Mouse (Mus musculus) stomach, postnatal 0 days (tissue): ENCODE data around the gene Arhgap10.

Experiments used
- CTCF ChIP-seq: IDR thresholded peaks from 2 replicates; pipeline ENCODE4 v1.5.1; 2016; ENCODE audit warnings: antibody characterized with exemption, low read depth, mild to moderate bottlenecking, moderate library complexity
- EP300 ChIP-seq: optimal IDR thresholded peaks from 2 replicates; pipeline ENCODE3; 2016; ENCODE audit warnings: antibody characterized with exemption

DNA sequence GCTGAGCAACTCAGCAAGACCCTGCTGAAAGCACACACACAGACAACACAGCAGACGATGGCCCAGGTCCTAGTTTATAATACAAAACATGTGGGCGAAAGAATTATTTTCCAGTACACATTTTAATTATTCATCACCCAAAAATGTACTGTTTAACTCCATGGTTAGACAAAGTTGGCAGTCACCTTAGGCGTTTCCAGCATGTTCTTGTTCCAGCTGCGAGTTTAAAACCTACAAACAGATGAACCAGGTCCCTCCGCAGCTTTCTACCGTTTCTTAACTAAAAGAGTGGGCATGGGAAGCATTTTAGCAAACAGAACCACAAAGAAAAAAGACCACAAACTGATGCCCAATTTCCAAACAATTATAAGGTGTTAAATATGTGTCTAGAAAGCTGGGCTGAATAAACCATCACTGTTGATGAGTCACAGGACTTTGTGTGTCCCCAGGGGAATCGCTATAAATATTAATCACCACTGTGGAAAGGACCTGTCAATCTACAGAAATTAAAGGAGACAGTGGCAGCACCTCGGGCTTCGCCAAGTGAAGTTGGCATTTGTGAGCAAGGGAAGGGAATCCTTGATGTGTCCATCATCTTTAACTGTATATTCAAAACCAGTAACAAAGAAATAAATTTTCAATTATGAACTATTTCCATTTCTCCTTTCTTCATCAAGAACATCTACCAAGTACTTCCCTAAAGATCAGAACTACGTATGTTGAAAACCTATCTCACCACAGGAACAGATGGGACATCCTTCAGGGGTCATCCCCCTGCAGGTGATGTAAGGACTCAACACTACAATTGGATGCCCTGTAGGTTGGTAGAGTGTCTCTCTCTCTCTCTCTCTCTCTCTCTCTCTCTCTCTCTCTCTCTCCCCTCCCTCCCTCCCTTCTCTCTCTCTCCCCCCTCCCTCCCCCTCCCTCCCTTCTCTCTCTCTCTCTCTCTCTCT, 23.1 kb downstream of the Arhgap10 start:
- no peak for TF ChIP-seq CTCF
- TF ChIP-seq EP300: no peak
